Mouse (Mus musculus): Measurements from ENCODE around the gene Tmem38b.

DNA sequence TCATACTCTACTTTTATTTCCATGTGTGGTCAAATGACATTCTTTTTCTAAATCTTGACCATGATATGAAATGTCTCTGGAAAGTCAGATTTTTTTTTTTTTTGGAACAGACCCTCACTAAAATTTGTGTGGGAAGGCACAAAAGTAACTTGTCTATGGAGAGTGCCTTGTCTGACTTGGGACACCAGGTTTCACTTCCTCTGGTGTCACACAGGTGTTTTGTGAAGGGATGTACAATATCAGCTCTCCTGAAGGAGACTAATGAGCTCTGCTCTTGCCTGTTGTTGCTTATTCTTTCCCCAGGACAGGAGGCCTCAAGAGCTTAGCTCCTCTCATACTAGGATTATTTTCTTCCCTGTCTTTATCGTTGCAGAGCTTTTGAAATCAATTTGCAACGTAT is 30.8 kb upstream of the Tmem38b start:
- TF ChIP-seq CTCF (IDR thresholded peaks at IDR 0.05) (no peak), EP300 (IDR thresholded peaks at IDR 0.05; ENCODE audit: insufficient read depth, low read depth, low read length) (no peak)

Measured in heart, adult 2 months (tissue).